Mouse (Mus musculus) G1E-ER4 (cell line): ENCODE data around the gene Ptgs2. TPM values are rescaled to one million over a fixed set of nuclear protein-coding genes. Genes with fewer than 3 reads are reported as not detected.

ENCODE experiments used
- GATA1 ChIP-seq: IDR thresholded peaks from one replicate; pipeline ENCODE4 v1.8.0; 2012; ENCODE audit warnings: low read length, inconsistent platforms
- polyA plus RNA-seq: library from polyadenylated mRNA; stranded (reverse); fragments of >175 nt; gene quantifications from 2 replicates; pipeline ENCODE4 v1.2.3, GENCODE M21; 2012

The Ptgs2 gene
- polyA plus RNA-seq, 1 experiment = not detected

DNA sequence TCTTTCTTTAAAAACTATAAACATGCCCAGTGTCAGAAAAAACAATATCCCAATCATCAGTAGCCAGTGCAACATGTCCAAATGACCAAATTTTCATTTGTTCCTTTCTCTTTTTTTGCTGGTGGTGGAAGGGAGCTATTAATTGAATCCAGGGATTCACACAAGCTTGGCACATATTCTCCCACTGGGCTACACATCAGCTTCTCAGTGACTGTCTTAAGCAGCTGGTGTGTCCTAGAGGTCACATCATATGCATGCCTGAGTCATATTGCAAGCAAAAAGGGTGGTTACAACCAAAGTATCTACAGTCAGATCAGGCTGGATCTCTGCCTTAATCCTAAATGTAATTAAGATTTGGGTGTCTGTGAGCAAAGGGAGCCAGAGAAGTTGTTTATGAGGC, 35.5 kb downstream of the Ptgs2 start:
- TF ChIP-seq GATA1 = no peak

DNA sequence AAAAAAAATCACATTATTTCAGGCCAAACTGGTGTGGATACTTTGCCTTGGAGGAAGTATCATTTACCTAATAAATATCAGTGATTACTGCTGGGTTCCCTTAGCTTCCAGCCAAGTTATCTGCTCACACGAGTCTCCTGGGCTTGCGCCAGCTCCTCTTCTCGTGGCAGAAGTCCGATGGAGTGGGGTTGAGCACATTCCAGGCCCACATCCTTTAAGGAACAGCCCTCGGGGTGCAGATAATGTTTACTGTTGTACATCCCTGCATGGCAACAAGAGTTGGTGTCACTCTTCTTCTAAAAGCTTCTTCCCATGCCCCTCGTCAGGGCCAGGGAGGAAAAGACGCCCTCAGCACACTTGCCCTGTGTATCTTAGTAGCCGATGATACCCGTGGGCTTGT, 39.9 kb downstream of the Ptgs2 start:
- no peak for TF ChIP-seq GATA1

DNA sequence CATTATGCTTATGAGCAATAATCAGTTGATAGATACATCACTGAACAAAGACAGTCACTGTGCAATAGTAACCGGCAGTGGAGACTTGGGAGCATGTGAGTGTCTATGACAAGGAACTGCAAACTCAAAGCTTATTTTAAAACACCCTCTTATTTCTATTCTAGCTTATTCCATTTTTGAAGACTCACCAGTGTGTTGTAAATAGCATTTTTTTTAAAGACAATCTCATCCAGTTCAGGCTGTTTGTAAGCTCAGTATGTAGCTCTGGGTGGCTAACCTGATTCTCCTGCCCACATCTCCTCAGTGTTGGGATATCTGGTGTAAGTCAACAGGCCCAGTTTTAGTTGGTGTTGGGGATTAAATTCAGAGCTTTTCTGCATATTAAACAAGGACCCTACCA, 42.1 kb downstream of the Ptgs2 start:
- TF ChIP-seq GATA1 = no peak

DNA sequence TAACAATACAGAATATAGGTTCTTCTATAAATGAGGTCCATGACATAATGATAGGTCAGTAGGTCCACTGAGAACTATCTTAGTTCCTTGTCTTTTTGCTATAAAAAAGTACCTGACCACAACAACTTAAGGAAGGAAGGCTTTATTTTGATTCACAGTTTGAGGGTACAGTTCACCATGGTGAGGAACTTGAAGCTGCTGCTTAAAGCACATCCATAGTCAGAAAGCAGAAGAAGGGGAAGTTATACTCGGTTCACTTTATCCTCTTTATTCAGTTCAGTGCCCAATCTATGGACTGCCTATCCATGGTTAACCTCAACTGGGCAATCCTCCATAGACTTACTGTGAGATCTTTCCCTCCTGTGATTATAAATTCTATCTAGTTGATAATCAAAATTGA, 43.7 kb downstream of the Ptgs2 start:
- TF ChIP-seq GATA1 = no peak

DNA sequence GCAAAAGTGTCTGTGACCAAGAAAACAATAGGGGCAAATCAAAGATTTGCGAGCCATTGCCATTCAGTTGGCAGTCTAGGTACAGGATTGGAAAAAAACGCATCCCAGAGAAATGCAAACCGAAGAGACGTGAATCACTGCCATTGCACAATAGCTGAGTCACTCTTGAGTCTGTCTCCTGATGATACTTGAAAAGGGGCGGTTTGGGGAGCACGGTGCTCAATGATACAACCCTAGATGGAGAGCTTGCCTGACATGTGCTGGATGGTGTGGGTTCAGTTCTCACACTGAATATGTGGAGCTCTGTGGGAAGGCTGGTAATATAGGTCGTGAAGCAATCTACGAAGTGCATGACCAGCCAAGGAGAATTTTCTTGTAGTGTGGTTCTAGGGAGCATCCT, 45.2 kb downstream of the Ptgs2 start:
- TF ChIP-seq GATA1 = no peak

DNA sequence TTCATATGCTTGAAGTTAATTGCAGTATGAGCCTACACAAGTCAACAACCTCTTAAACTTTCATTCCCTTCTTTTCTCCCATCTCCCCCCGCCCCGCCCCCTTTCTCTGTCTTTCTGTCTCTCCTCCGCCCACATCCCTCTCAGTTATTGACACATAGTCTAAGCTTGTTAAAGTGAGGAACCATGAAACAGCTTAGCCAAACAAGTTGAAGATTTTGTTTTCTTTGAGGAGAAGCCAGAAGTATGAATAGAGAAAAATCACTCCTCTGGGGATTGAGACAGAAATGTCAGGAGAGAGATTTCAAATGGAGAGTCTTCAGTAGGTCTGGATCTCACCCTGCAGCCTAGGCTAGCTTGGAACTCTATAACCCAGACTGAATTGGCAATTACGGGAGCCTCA, 47.4 kb downstream of the Ptgs2 start:
- TF ChIP-seq GATA1 = no peak

DNA sequence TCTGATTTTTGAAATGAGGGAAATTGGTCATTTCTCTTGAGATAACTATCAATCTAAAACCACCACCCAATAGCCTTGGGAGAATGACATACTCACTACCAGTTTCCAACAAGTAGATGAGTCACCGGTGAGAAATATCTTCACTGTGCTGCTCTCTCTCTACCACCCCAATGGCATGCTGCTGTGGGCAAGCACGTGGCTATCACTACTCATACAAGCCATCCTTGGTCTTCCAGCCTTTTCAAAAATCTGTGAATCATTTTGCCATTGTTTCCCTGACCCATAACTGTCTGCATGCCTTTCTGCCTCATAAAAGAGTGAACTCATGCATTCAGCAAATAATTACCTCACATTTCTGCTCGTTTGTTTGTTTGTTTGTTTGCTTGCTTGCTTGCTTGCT, 51.6 kb downstream of the Ptgs2 start:
- TF ChIP-seq GATA1 = no peak

Other genes with a start within 250 kb of the Ptgs2 start
- not detected in 2 replicates for gene Pla2g4a, start 138.7 kb upstream of the Ptgs2 start, polyA plus RNA-seq
- gene Pdc, start 219.4 kb downstream of the Ptgs2 start, polyA plus RNA-seq = not detected in 2 replicates